ENCODE assay signal across 8 mouse cellular contexts in genomic region chr15:81190011-81190629, GRCm38 (mm10). TPM values are rescaled to one million over a fixed set of nuclear protein-coding genes. Genes with fewer than 3 reads are reported as not detected.
DNase-seq lines count a peak whose midpoint lies in the region; ATAC-seq and TF ChIP-seq lines count a peak whose summit lies in the region.

No protein-coding gene starts in this region.

- TF ChIP-seq CTCF in kidney, postnatal 0 days (IDR thresholded peaks at IDR 0.05; ENCODE audit: low read depth): no peak

- ATAC-seq in forebrain, embryonic 12.5 days (ENCODE audit: low FRiP score): no peak; the same call in 1 of the 2 replicates
- no peak; the same call in 1 of the 2 replicates for ATAC-seq in kidney, postnatal 0 days (replicated peaks; ENCODE audit: low FRiP score, low read depth)
- ATAC-seq in midbrain, embryonic 14.5 days (ENCODE audit: low FRiP score, low TSS enrichment): peak; percentile 59

- peak; percentile 53 for DNase-seq in embryo, embryonic 10 days (ENCODE audit: low spot score)
- DNase-seq in embryo, embryonic 11 days: no peak
- DNase-seq in thymus, postnatal 25 days: peak; percentile 46
- no peak for DNase-seq in thymus, adult 18-20 months
- DNase-seq in kidney, postnatal 0 days (ENCODE audit: low spot score): peak; percentile 35
- DNase-seq in midbrain, embryonic 14.5 days: no peak
- no peak for DNase-seq in left cerebral cortex, adult 9 months (ENCODE audit: low spot score in 2 of 2)

- peaks cover 24% of the 10 kb centered on the region for H3K4me1 ChIP-seq in forebrain, embryonic 12.5 days
- H3K4me1 ChIP-seq in kidney, postnatal 0 days (replicated peaks; ENCODE audit: insufficient read depth, low read length): 0 out of 2 replicates have a peak, but pooled peaks cover 4% of the 10 kb centered on the region
- H3K4me1 ChIP-seq in midbrain, embryonic 14.5 days (ENCODE audit: control insufficient read depth, insufficient read depth, low read length): peaks cover 8% of the 10 kb centered on the region

- H3K27ac ChIP-seq in forebrain, embryonic 12.5 days: peak overlapping the region; percentile 76
- peak overlapping the region; percentile 70 for H3K27ac ChIP-seq in kidney, postnatal 0 days
- peak overlapping the region; percentile 85 for H3K27ac ChIP-seq in midbrain, embryonic 14.5 days (replicated peaks; ENCODE audit: low read depth, low read length)

- under 1% methylated on average over 34 of the region's 46 CpGs for WGBS in forebrain, embryonic 12.5 days
- under 1% methylated on average over 42 of the region's 46 CpGs for WGBS in kidney, postnatal 0 days
- WGBS in midbrain, embryonic 14.5 days: under 1% methylated on average over 46 of the region's 46 CpGs

- no peaks in the 10 kb centered on the region for H3K9me3 ChIP-seq in forebrain, embryonic 12.5 days
- no peaks in the 10 kb centered on the region for H3K9me3 ChIP-seq in kidney, postnatal 0 days (replicated peaks; ENCODE audit: low read length)
- H3K9me3 ChIP-seq in midbrain, embryonic 14.5 days (ENCODE audit: control insufficient read depth, low read length): no peaks in the 10 kb centered on the region

- H3K4me2 ChIP-seq in forebrain, embryonic 12.5 days: peak overlapping the region; percentile 89
- peak overlapping the region; percentile 91 for H3K4me2 ChIP-seq in kidney, postnatal 0 days (ENCODE audit: low read length)
- peak overlapping the region; percentile 64 for H3K4me2 ChIP-seq in midbrain, embryonic 14.5 days (ENCODE audit: low read length)

- H3K27me3 ChIP-seq in forebrain, embryonic 12.5 days: no peaks in the 10 kb centered on the region
- no peaks in the 10 kb centered on the region for H3K27me3 ChIP-seq in kidney, postnatal 0 days (ENCODE audit: insufficient read depth, low read length)
- no peaks in the 10 kb centered on the region for H3K27me3 ChIP-seq in midbrain, embryonic 14.5 days (ENCODE audit: control insufficient read depth, insufficient read depth, low read length)

- H3K36me3 ChIP-seq in forebrain, embryonic 12.5 days (replicated peaks): 0 out of 2 replicates have a peak, but pooled peaks cover 3% of the 10 kb centered on the region
- H3K36me3 ChIP-seq in kidney, postnatal 0 days (ENCODE audit: insufficient read depth, low read length): no peaks in the 10 kb centered on the region
- 0 out of 2 replicates have a peak, but pooled peaks cover 3% of the 10 kb centered on the region for H3K36me3 ChIP-seq in midbrain, embryonic 14.5 days (ENCODE audit: control insufficient read depth, insufficient read depth, low read length)

- peak overlapping the region; percentile 87 for H3K4me3 ChIP-seq in forebrain, embryonic 12.5 days (replicated peaks)
- H3K4me3 ChIP-seq in kidney, postnatal 0 days (replicated peaks; ENCODE audit: low read depth, low read length): peak overlapping the region; percentile 85
- peak overlapping the region; percentile 95 for H3K4me3 ChIP-seq in midbrain, embryonic 14.5 days (replicated peaks; ENCODE audit: low read depth, low read length)

- peak overlapping the region; percentile 92 for H3K9ac ChIP-seq in forebrain, embryonic 12.5 days
- H3K9ac ChIP-seq in kidney, postnatal 0 days (ENCODE audit: low read depth, low read length): peak overlapping the region; percentile 77
- peak overlapping the region; percentile 94 for H3K9ac ChIP-seq in midbrain, embryonic 14.5 days (replicated peaks; ENCODE audit: low read length)

RNA-seq across cellular contexts. Expression of gene Mrtfa, which starts 0.4 kb away (rescaled TPM):
- 25.7 and 27.9 TPM in 2 replicates for polyA plus RNA-seq in forebrain, embryonic 12.5 days (2016; fragmentation: Nextera tagmentation; extraction: Ambion mirVana)
- polyA plus RNA-seq in kidney, postnatal 0 days (2015; fragmentation: Nextera tagmentation; extraction: Ambion mirVana): 13.2 and 14.1 TPM in 2 replicates
- 25.4 and 34.0 TPM in 2 replicates for polyA plus RNA-seq in midbrain, embryonic 14.5 days (2014; fragmentation: Nextera tagmentation; extraction: Ambion mirVana)

RNA-seq across cellular contexts. Expression of gene Mchr1, which starts 45.2 kb away (rescaled TPM):
- 0.36 and 0.72 TPM in 2 replicates for polyA plus RNA-seq in forebrain, embryonic 12.5 days (2016; fragmentation: Nextera tagmentation; extraction: Ambion mirVana)
- polyA plus RNA-seq in kidney, postnatal 0 days (2015; fragmentation: Nextera tagmentation; extraction: Ambion mirVana): 0.78 and 0.88 TPM in 2 replicates
- polyA plus RNA-seq in midbrain, embryonic 14.5 days (2014; fragmentation: Nextera tagmentation; extraction: Ambion mirVana): 3.2 and 4.9 TPM in 2 replicates

Comparison
In these comparisons a context has a peak if more than half of its experiments do, and no peak if none do; other contexts are left out.
1. DNase-seq: peak in embryo, embryonic 10 days (single experiment), thymus, postnatal 25 days (single experiment) and kidney, postnatal 0 days (single experiment); none in embryo, embryonic 11 days (single experiment), thymus, adult 18-20 months (0 of 2), midbrain, embryonic 14.5 days (single experiment) and left cerebral cortex, adult 9 months (0 of 2).
2. Peak in every context shown above with its lines, with median percentiles within 50 percentile points of each other: H3K27ac ChIP-seq, H3K4me2 ChIP-seq, H3K4me3 ChIP-seq and H3K9ac ChIP-seq.